Mouse (Mus musculus) embryonic facial prominence, embryonic 15.5 days (tissue): ENCODE measurements around the gene Tcf20. TPM values are rescaled to one million over a fixed set of nuclear protein-coding genes. Genes with fewer than 3 reads are reported as not detected.

Experiments
- ATAC-seq: fragments of 200-750 bp; cut with Nextera tagmentation; 2 replicates; pipeline ENCODE4 v1.8.0; 2017; ENCODE audit warnings: low read depth, moderate TSS enrichment; ENCODE audit not compliant: insufficient number of reproducible peaks, low FRiP score, low TSS enrichment
- H3K27ac ChIP-seq: fragments of 300-500 bp; sonication (generic); replicated peaks from 2 replicates; pipeline ENCODE4 v1.5.1; 2015; ENCODE audit warnings: mild to moderate bottlenecking, inconsistent platforms
- H3K27me3 ChIP-seq: fragments of 300-500 bp; sonication (generic); 2 replicates; pipeline ENCODE4 v1.6.1; 2015; ENCODE audit warnings: inconsistent platforms
- H3K36me3 ChIP-seq: fragments of 300-500 bp; sonication (generic); 2 replicates; pipeline ENCODE4 v1.6.1; 2015; ENCODE audit warnings: mild to moderate bottlenecking, inconsistent platforms
- H3K4me1 ChIP-seq: fragments of 300-500 bp; sonication (generic); 2 replicates; pipeline ENCODE4 v1.6.1; 2015; ENCODE audit warnings: inconsistent platforms
- H3K4me2 ChIP-seq: fragments of 300-500 bp; sonication (generic); replicated peaks from 2 replicates; pipeline ENCODE4 v1.6.1; 2015; ENCODE audit warnings: mild to moderate bottlenecking, inconsistent platforms
- H3K4me3 ChIP-seq: fragments of 300-500 bp; sonication (generic); replicated peaks from 2 replicates; pipeline ENCODE4 v1.5.1; 2015; ENCODE audit warnings: mild to moderate bottlenecking, inconsistent platforms
- H3K9ac ChIP-seq: fragments of 300-500 bp; sonication (generic); 2 replicates; pipeline ENCODE4 v1.6.1; 2015; ENCODE audit warnings: inconsistent platforms
- H3K9me3 ChIP-seq: fragments of 300-500 bp; sonication (generic); replicated peaks from 2 replicates; pipeline ENCODE4 v1.6.1; 2016; ENCODE audit warnings: inconsistent platforms
- WGBS: fragments of 180-500 bp; shearing (Covaris S2); methylation state at CpG from one replicate; pipeline ENCODE4 v1.1.7; 2015; 5-methylcytosine and 5-hydroxymethylcytosine counted together
- polyA plus RNA-seq: library from polyadenylated mRNA; unstranded; fragments of >200 nt; fragmentation: Nextera tagmentation; extraction: Ambion mirVana; gene quantifications from 2 replicates; pipeline ENCODE4 v1.2.1, GENCODE M21; 2015

Gene Tcf20
- 10.5 and 11.1 TPM in 2 replicates for polyA plus RNA-seq

DNA sequence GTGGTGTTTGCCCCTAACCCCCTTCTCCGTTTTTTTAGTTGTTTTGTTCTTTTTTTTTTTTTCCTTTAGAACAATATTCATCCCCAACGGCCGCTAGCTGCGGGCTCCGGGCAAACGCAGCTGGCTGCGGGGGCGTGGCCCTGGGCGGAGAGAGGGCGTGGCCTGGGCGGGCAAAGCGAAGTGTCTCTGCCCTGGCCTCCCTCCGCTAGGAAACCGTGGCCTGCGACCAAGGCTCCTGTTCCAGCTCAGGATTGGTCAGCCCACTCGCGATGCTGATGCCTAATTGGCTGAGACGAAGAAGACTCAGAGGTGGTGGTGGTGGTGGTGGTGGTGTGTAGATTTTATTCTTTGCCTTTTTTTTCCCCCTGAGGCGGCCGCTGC, at the start of gene Tcf20:
TSS of gene Tcf20 (minus strand) at position 141 of the 381 bp plus-strand sequence.
- under 1% methylated on average over 20 of the region's 20 CpGs for WGBS

GRCm38 (mm10) chr15:83036900-83037519, 49.3 kb upstream of the Tcf20 start:
- Histone ChIP-seq H3K4me1 (peaks cover 62% of the 10 kb centered on the region), H3K9ac (no peak overlapping the region), H3K27ac (no peak overlapping the region), H3K27me3 (peaks cover 10% of the 10 kb centered on the region; the same call in 1 of the 2 replicates), H3K4me2 (no peak overlapping the region), H3K4me3 (no peak overlapping the region), H3K36me3 (no peaks in the 10 kb centered on the region), H3K9me3 (no peaks in the 10 kb centered on the region)
- peak; percentile 3; the same call in 1 of the 2 replicates for ATAC-seq
- WGBS, result 54% methylated on average over 14 of the region's 14 CpGs

More for the DNA sequence above, at the start of gene Tcf20:
- Histone ChIP-seq H3K9me3 (no peaks in the 10 kb centered on the region), H3K4me3 (peak within 1 kb of the TSS; percentile 46), H3K27ac (no peak within 1 kb of the TSS), H3K4me2 (peak within 1 kb of the TSS; percentile 96), H3K9ac (peak within 1 kb of the TSS; percentile 15; the same call in 1 of the 2 replicates), H3K36me3 (no peaks in the 10 kb centered on the region), H3K4me1 (peaks cover 57% of the 10 kb centered on the region), H3K27me3 (peaks cover 7% of the 10 kb centered on the region)
- ATAC-seq, result peak; percentile 87

DNA sequence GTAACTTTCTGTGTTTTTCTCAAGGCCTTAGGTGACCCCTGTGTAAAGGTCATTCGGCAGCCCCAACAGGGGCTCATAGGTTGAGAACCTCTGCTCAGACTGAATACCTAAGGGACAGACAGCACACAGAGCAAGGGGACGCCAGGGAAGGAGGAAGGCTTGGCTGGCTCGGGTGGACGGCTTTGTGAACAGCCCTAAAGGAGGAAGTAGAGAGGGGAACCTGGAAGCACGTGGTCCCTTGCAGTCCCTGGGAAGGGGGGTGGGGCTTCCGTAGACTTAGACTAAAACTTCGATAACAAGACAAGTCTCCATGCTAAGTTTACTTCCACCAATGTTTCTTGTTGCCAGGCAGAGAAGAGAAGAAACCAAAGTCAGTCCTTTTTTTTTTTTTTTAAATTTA, 48.4 kb upstream of the Tcf20 start:
- H3K4me3 ChIP-seq, result no peak overlapping the region
- no peak overlapping the region for H3K27ac ChIP-seq
- peaks cover 10% of the 10 kb centered on the region; the same call in 1 of the 2 replicates for H3K27me3 ChIP-seq
- 54% methylated on average over 7 of the region's 7 CpGs for WGBS
- no peaks in the 10 kb centered on the region for H3K9me3 ChIP-seq
- no peaks in the 10 kb centered on the region for H3K36me3 ChIP-seq
- H3K9ac ChIP-seq, result no peak overlapping the region
- peaks cover 53% of the 10 kb centered on the region for H3K4me1 ChIP-seq
- no peak overlapping the region for H3K4me2 ChIP-seq
- no peak for ATAC-seq

GRCm38 (mm10) chr15:83034275-83034977, 46.8 kb upstream of the Tcf20 start:
- H3K4me1 ChIP-seq, result peaks cover 54% of the 10 kb centered on the region
- WGBS, result 14% methylated on average over 17 of the region's 17 CpGs
- peaks cover 10% of the 10 kb centered on the region; the same call in 1 of the 2 replicates for H3K27me3 ChIP-seq
- H3K9ac ChIP-seq, result no peak overlapping the region
- no peaks in the 10 kb centered on the region for H3K9me3 ChIP-seq
- H3K4me3 ChIP-seq, result 0 out of 2 replicates have a peak overlapping the region, but pooled peaks have one; percentile 0
- no peaks in the 10 kb centered on the region for H3K36me3 ChIP-seq
- H3K4me2 ChIP-seq, result 0 out of 2 replicates have a peak overlapping the region, but pooled peaks have one; percentile 8
- no peak overlapping the region for H3K27ac ChIP-seq
- no peak for ATAC-seq

DNA sequence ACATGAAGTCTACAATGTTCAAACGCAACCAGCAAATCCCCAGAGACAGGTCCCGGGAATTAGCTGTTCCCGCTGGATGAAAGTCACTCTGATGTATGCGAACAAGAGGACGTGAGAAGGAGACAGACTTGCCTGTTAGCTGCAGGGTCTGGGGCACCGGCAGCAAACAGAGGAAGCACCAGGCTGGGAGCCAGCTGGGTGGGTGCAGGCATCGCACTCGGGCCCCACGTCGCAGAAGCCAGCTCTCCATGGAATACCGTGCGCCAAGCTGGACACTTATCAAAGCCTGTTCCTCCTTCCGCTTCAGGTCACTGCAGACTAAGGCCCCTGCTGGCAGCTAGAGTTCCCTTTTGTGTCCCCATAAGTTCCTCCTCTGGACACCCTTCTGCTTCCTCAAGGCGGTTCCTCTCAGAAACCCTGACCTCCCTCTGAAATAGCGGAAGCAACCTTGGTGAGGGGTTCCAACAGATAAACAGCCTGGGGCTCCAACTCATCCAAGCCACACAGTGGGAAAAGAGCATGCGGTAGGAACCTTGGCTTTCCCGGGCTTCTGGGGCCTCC, 45.4 kb upstream of the Tcf20 start, which contains the start of gene Nfam1:
TSS of gene Nfam1 (minus strand) at position 326 of the 561 bp plus-strand sequence.
- peaks cover 10% of the 10 kb centered on the region; the same call in 1 of the 2 replicates for H3K27me3 ChIP-seq
- WGBS, result 44% methylated on average over 17 of the region's 17 CpGs
- H3K9me3 ChIP-seq, result no peaks in the 10 kb centered on the region
- peaks cover 53% of the 10 kb centered on the region for H3K4me1 ChIP-seq
- no peak within 1 kb of the TSS for H3K9ac ChIP-seq
- no peak within 1 kb of the TSS for H3K4me3 ChIP-seq
- H3K27ac ChIP-seq, result no peak within 1 kb of the TSS
- no peaks in the 10 kb centered on the region for H3K36me3 ChIP-seq
- H3K4me2 ChIP-seq, result no peak within 1 kb of the TSS
- no peak for ATAC-seq

- Histone ChIP-seq H3K9me3 (no peaks in the 10 kb centered on the region), H3K27me3 (peaks cover 10% of the 10 kb centered on the region; the same call in 1 of the 2 replicates), H3K4me2 (no peak overlapping the region), H3K4me3 (no peak overlapping the region), H3K36me3 (no peaks in the 10 kb centered on the region), H3K4me1 (peaks cover 44% of the 10 kb centered on the region), H3K27ac (no peak overlapping the region), H3K9ac (no peak overlapping the region)
- 30% methylated on average over 4 of the region's 4 CpGs for WGBS
- no peak for ATAC-seq
Measured at GRCm38 (mm10) chr15:83030884-83031283, 43.2 kb upstream of the Tcf20 start.

GRCm38 (mm10) chr15:83029725-83030718, 42.4 kb upstream of the Tcf20 start:
- ATAC-seq, result no peak
- H3K27ac ChIP-seq, result peak overlapping the region; percentile 63
- H3K36me3 ChIP-seq, result no peaks in the 10 kb centered on the region
- 40% methylated on average over 11 of the region's 11 CpGs for WGBS
- H3K27me3 ChIP-seq, result peaks cover 4% of the 10 kb centered on the region; the same call in 1 of the 2 replicates
- H3K9me3 ChIP-seq, result no peaks in the 10 kb centered on the region
- H3K4me1 ChIP-seq, result peaks cover 51% of the 10 kb centered on the region
- H3K4me3 ChIP-seq, result no peak overlapping the region
- no peak overlapping the region for H3K4me2 ChIP-seq
- H3K9ac ChIP-seq, result no peak overlapping the region

GRCm38 (mm10) chr15:83026129-83026528, 38.5 kb upstream of the Tcf20 start:
- 47% methylated on average over 8 of the region's 8 CpGs for WGBS
- ATAC-seq, result no peak
- no peaks in the 10 kb centered on the region for H3K36me3 ChIP-seq
- H3K4me1 ChIP-seq, result peaks cover 39% of the 10 kb centered on the region
- no peaks in the 10 kb centered on the region for H3K9me3 ChIP-seq
- 0 out of 2 replicates have a peak, but pooled peaks cover 4% of the 10 kb centered on the region for H3K27me3 ChIP-seq
- H3K4me2 ChIP-seq, result 0 out of 2 replicates have a peak overlapping the region, but pooled peaks have one; percentile 25
- no peak overlapping the region for H3K27ac ChIP-seq
- no peak overlapping the region for H3K9ac ChIP-seq
- no peak overlapping the region for H3K4me3 ChIP-seq

GRCm38 (mm10) chr15:83025041-83025760, 37.5 kb upstream of the Tcf20 start:
- no peaks in the 10 kb centered on the region for H3K9me3 ChIP-seq
- H3K9ac ChIP-seq, result no peak overlapping the region
- H3K36me3 ChIP-seq, result no peaks in the 10 kb centered on the region
- 0 out of 2 replicates have a peak, but pooled peaks cover 4% of the 10 kb centered on the region for H3K27me3 ChIP-seq
- H3K4me2 ChIP-seq, result peak overlapping the region; percentile 25
- WGBS, result 9% methylated on average over 25 of the region's 25 CpGs
- H3K4me3 ChIP-seq, result no peak overlapping the region
- ATAC-seq, result peak; percentile 74; the same call in 1 of the 2 replicates
- no peak overlapping the region for H3K27ac ChIP-seq
- peaks cover 33% of the 10 kb centered on the region for H3K4me1 ChIP-seq

GRCm38 (mm10) chr15:83022947-83023346, 35.3 kb upstream of the Tcf20 start:
- 0 out of 2 replicates have a peak, but pooled peaks cover 4% of the 10 kb centered on the region for H3K27me3 ChIP-seq
- no peak overlapping the region for H3K27ac ChIP-seq
- no peaks in the 10 kb centered on the region for H3K36me3 ChIP-seq
- H3K9ac ChIP-seq, result no peak overlapping the region
- ATAC-seq, result no peak
- no peaks in the 10 kb centered on the region for H3K9me3 ChIP-seq
- peaks cover 36% of the 10 kb centered on the region for H3K4me1 ChIP-seq
- no peak overlapping the region for H3K4me2 ChIP-seq
- 44% methylated on average over 8 of the region's 8 CpGs for WGBS
- no peak overlapping the region for H3K4me3 ChIP-seq
